Comparison of ENCODE assay signal across 24 mouse cellular contexts in genomic region chr17:42346027-42346426, GRCm38 (mm10). TPM values are rescaled to one million over a fixed set of nuclear protein-coding genes. Genes with fewer than 3 reads are reported as not detected.
A peak's percentile ranks its signal among the peaks of the same experiment; 100 is the strongest.
DNase-seq lines count a peak whose midpoint lies in the region; ATAC-seq and TF ChIP-seq lines count a peak whose summit lies in the region.
"Had no signal": no experiment of that assay in that cellular context is flagged by ENCODE, and none has a peak within 500 bp of the region (broad histone marks: within the 10 kb centered on the region; RNA-seq: fewer than 3 reads in every experiment).

No protein-coding gene starts in this region.

- no peak overlapping the region for H3K4me2 ChIP-seq in forebrain, embryonic 14.5 days (ENCODE audit: low read length)
- H3K4me2 ChIP-seq: embryonic facial prominence, embryonic 13.5 days; embryonic facial prominence, embryonic 15.5 days; forebrain, embryonic 12.5 days; forebrain, embryonic 15.5 days had no signal

- no peaks in the 10 kb centered on the region for H3K4me1 ChIP-seq in forebrain, embryonic 14.5 days (ENCODE audit: control insufficient read depth, insufficient read depth, low read length)
- H3K4me1 ChIP-seq: embryonic facial prominence, embryonic 13.5 days; embryonic facial prominence, embryonic 15.5 days; forebrain, embryonic 10.5 days; forebrain, embryonic 12.5 days; forebrain, embryonic 15.5 days had no signal

- no peak overlapping the region for H3K9ac ChIP-seq in forebrain, embryonic 14.5 days (ENCODE audit: low read length)
- H3K9ac ChIP-seq: embryonic facial prominence, embryonic 13.5 days; embryonic facial prominence, embryonic 15.5 days; forebrain, embryonic 12.5 days; forebrain, embryonic 15.5 days; forebrain, postnatal 0 days had no signal

- H3K9me3 ChIP-seq in forebrain, embryonic 14.5 days (replicated peaks; ENCODE audit: control insufficient read depth, low read length), result no peaks in the 10 kb centered on the region
- H3K9me3 ChIP-seq: embryonic facial prominence, embryonic 13.5 days; embryonic facial prominence, embryonic 15.5 days; forebrain, embryonic 10.5 days; forebrain, embryonic 12.5 days; forebrain, embryonic 15.5 days had no signal

- DNase-seq in layer of hippocampus, adult 2 months (ENCODE audit: low spot score in 2 of 2), result no peak
- DNase-seq in layer of hippocampus, adult 9-11 months, result no peak
- DNase-seq in brain, adult 2 months (ENCODE audit: low read depth, low spot score), result peak; percentile 57
- no peak for DNase-seq in forebrain, embryonic 14.5 days (ENCODE audit: low spot score)
- DNase-seq: adrenal gland, adult 8-10 months; adrenal gland, postnatal 14 days; adrenal gland, postnatal 36 days; cerebellum, adult 11 months; cerebellum, adult 18-20 months; cerebellum, adult 8-10 months; cerebellum, adult 9-11 months; cerebellum, postnatal 14 days; cerebellum, postnatal 36 days; embryo, embryonic 11 days; forebrain, postnatal 0 days had no signal

- peak overlapping the region; percentile 49; the same call in 1 of the 2 replicates for H3K27ac ChIP-seq in layer of hippocampus, adult 2 months
- no peak overlapping the region for H3K27ac ChIP-seq in forebrain, embryonic 14.5 days (ENCODE audit: low read depth, low read length)
- H3K27ac ChIP-seq: embryonic facial prominence, embryonic 13.5 days; embryonic facial prominence, embryonic 15.5 days; forebrain, embryonic 10.5 days; forebrain, embryonic 12.5 days; forebrain, embryonic 15.5 days had no signal

- no peak for TF ChIP-seq CTCF in layer of hippocampus, adult 2 months (conservative IDR thresholded peaks at IDR 0.05)

- no peak overlapping the region for H3K4me3 ChIP-seq in layer of hippocampus, adult 2 months
- H3K4me3 ChIP-seq in forebrain, embryonic 14.5 days (ENCODE audit: low read depth, low read length), result no peak overlapping the region
- H3K4me3 ChIP-seq: embryonic facial prominence, embryonic 13.5 days; embryonic facial prominence, embryonic 15.5 days; erythroblast, embryonic 14.5 days; forebrain, embryonic 10.5 days; forebrain, embryonic 12.5 days; forebrain, embryonic 15.5 days had no signal

- no peaks in the 10 kb centered on the region for H3K36me3 ChIP-seq in forebrain, embryonic 14.5 days (ENCODE audit: control insufficient read depth, insufficient read depth, low read length)
- H3K36me3 ChIP-seq: embryonic facial prominence, embryonic 13.5 days; embryonic facial prominence, embryonic 15.5 days; forebrain, embryonic 10.5 days; forebrain, embryonic 12.5 days; forebrain, embryonic 15.5 days had no signal

- no peaks in the 10 kb centered on the region for H3K27me3 ChIP-seq in forebrain, embryonic 14.5 days (replicated peaks; ENCODE audit: control insufficient read depth, insufficient read depth, low read length)
- H3K27me3 ChIP-seq: embryonic facial prominence, embryonic 13.5 days; embryonic facial prominence, embryonic 15.5 days; forebrain, embryonic 12.5 days; forebrain, embryonic 15.5 days had no signal

- ATAC-seq in forebrain, embryonic 14.5 days, result no peak
- ATAC-seq in activated CD4-positive, CD25-positive, alpha-beta regulatory T cell, adult 4 months, result no peak
- ATAC-seq: forebrain, embryonic 15.5 days; forebrain, postnatal 0 days had no signal

RNA-seq across cellular contexts. Expression of gene Ptchd4, which starts 30.3 kb away (rescaled TPM):
- total RNA-seq in layer of hippocampus, adult 2 months (2021), result 10 to 100 TPM; 11.9 to 12.1 TPM
- 1.6 and 3.2 TPM in 2 replicates for polyA plus RNA-seq in forebrain, embryonic 14.5 days (2014; fragmentation: Nextera tagmentation; extraction: Ambion mirVana)
- polyA plus RNA-seq in activated CD4-positive, CD25-positive, alpha-beta regulatory T cell, adult 4 months (2017; shearing (Covaris generic)), result under 1 TPM in 1 of 2 experiments, not detected in 1; 0.26 TPM
- total RNA-seq: common myeloid progenitor, adult 5-6 weeks; MEL had no signal
- polyA plus RNA-seq: erythroblast, embryonic 14.5 days had no signal
